9 mouse cellular contexts compared by ENCODE assay signal in the genomic region with DNA sequence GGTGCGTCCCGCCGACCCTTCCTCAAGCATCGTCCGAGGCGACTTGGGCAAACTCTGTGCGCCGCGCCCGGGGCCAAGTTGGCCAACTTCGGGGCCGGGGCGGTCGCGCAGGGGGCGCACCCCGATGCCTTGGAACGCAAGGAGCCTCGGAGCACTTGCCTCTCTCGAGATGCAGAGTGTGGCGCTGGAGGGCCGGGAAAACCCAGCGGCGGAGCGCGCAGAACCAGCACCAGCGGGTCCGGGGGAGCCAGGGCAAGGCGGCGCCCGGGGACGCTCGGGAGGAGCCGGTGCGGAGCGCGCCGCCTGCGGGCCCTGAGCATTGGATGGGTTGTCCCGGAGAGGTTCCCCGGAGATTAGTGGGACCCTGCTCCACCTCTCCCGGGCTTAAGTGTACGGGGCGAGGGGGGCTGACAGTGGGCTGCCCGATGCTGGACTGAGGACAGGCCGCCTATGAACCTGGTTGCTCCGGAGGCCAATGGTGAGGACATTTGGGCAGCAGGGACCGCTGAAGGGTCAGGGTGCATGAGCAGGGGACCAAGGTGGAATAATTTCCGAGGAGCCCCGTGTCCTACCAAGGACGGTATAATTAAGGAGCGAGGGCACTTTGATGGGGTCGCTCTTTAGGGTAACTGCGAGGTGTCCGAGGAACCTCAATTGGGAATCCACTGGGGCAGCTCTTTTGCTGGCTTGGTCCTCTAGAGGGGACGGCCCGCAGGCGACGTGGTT. TPM values are rescaled to one million over a fixed set of nuclear protein-coding genes. Genes with fewer than 3 reads are reported as not detected.
A peak's percentile ranks its signal among the peaks of the same experiment; 100 is the strongest.
DNase-seq lines count a peak whose midpoint lies in the region; ATAC-seq lines count a peak whose summit lies in the region.
"Had no signal": no experiment of that assay in that cellular context is flagged by ENCODE, and none has a peak within 500 bp of the region (broad histone marks: within the 10 kb centered on the region; RNA-seq: fewer than 3 reads in every experiment).

No protein-coding gene starts in this region.

- under 1% methylated on average over 59 of the region's 59 CpGs for WGBS in hindbrain, embryonic 15.5 days
- 1% methylated on average over 59 of the region's 59 CpGs for WGBS in liver, embryonic 16.5 days (ENCODE audit: insufficient replicate concordance)

- peak overlapping the region; percentile 75 for H3K4me3 ChIP-seq in hindbrain, embryonic 15.5 days
- peak overlapping the region; percentile 45 for H3K4me3 ChIP-seq in liver, embryonic 16.5 days (ENCODE audit: low read depth, low read length)

- H3K4me2 ChIP-seq in hindbrain, embryonic 15.5 days = peak overlapping the region; percentile 100
- H3K4me2 ChIP-seq in liver, embryonic 16.5 days (ENCODE audit: low read depth, low read length) = peak overlapping the region; percentile 44

- peak; percentile 96 for DNase-seq in heart, adult 11 months
- DNase-seq in heart, adult 8-10 months (ENCODE audit: low spot score) = no peak
- peak; percentile 48 to 69 for DNase-seq in adrenal gland, postnatal 36 days
- peak; percentile 16 to 23 for DNase-seq in frontal cortex, postnatal 25 days (ENCODE audit: low spot score in 2 of 2)
- DNase-seq in ovary, postnatal 14 days (ENCODE audit: low spot score) = peak; percentile 39

- no peaks in the 10 kb centered on the region for H3K36me3 ChIP-seq in hindbrain, embryonic 15.5 days
- no peaks in the 10 kb centered on the region for H3K36me3 ChIP-seq in liver, embryonic 16.5 days (ENCODE audit: control insufficient read depth, insufficient read depth)
- H3K36me3 ChIP-seq: G1E had no signal

- peak overlapping the region; percentile 52 for H3K9ac ChIP-seq in hindbrain, embryonic 15.5 days
- no peak overlapping the region for H3K9ac ChIP-seq in liver, embryonic 16.5 days (ENCODE audit: low read depth, low read length)

- no peaks in the 10 kb centered on the region for H3K9me3 ChIP-seq in hindbrain, embryonic 15.5 days
- H3K9me3 ChIP-seq in liver, embryonic 16.5 days (replicated peaks; ENCODE audit: control insufficient read depth, low read length) = no peaks in the 10 kb centered on the region

- 0 out of 2 replicates have a peak overlapping the region, but pooled peaks have one; percentile 37 for H3K27ac ChIP-seq in hindbrain, embryonic 15.5 days (replicated peaks)
- H3K27ac ChIP-seq in liver, embryonic 16.5 days (ENCODE audit: low read length) = no peak overlapping the region

- peaks cover 32% of the 10 kb centered on the region for H3K4me1 ChIP-seq in hindbrain, embryonic 15.5 days (replicated peaks)
- H3K4me1 ChIP-seq in liver, embryonic 16.5 days (ENCODE audit: control insufficient read depth, low read depth, low read length) = no peaks in the 10 kb centered on the region

- peak; percentile 53 for ATAC-seq in hindbrain, embryonic 15.5 days (ENCODE audit: low FRiP score, low read depth)
- no peak for ATAC-seq in liver, embryonic 16.5 days (ENCODE audit: low read depth)
- ATAC-seq in megakaryocyte, adult 5-6 weeks (ENCODE audit: poor library complexity, severe bottlenecking) = no peak

- peaks cover 33% of the 10 kb centered on the region for H3K27me3 ChIP-seq in hindbrain, embryonic 15.5 days
- H3K27me3 ChIP-seq in liver, embryonic 16.5 days (ENCODE audit: control insufficient read depth, insufficient read depth, low read depth, low read length) = peaks cover 54% of the 10 kb centered on the region

RNA-seq across cellular contexts. Expression of a gene that starts 0.6 kb away (rescaled TPM):
- 1 to 10 TPM; 6.1 to 7.1 (median 6.8) TPM for total RNA-seq in heart, adult 8-10 months (2022)
- total RNA-seq in adrenal gland, postnatal 36 days (2021) = 10 to 100 TPM in 1 of 2 experiments, 1 to 10 TPM in 1; 6.4 to 13.1 TPM
- polyA plus RNA-seq in hindbrain, embryonic 15.5 days (2015; fragmentation: Nextera tagmentation; extraction: Ambion mirVana) = 5.5 and 5.9 TPM in 2 replicates
- 1.3 and 1.6 TPM in 2 replicates for polyA plus RNA-seq in liver, embryonic 16.5 days (2015; fragmentation: Nextera tagmentation; extraction: Ambion mirVana)
- total RNA-seq in megakaryocyte, adult 5-6 weeks (2015) = 0.21 and 0.27 TPM in 2 replicates
- 0.11 and 0.12 TPM in 2 replicates for total RNA-seq in megakaryocyte, adult 5-6 weeks (2017)
- polyA plus RNA-seq: G1E had no signal

Comparison
In these comparisons a context has a peak if more than half of its experiments do, and no peak if none do; other contexts are left out.
1. RNA of a gene that starts 0.6 kb away (total RNA-seq): 6.4 to 13.1 TPM in adrenal gland, postnatal 36 days and 6.1 to 7.1 TPM in heart, adult 8-10 months; 0.11 to 0.27 TPM in megakaryocyte, adult 5-6 weeks; every median in the first group is over 4 times any median in the second.